8 mouse cellular contexts compared by ENCODE assay signal in the genomic region with DNA sequence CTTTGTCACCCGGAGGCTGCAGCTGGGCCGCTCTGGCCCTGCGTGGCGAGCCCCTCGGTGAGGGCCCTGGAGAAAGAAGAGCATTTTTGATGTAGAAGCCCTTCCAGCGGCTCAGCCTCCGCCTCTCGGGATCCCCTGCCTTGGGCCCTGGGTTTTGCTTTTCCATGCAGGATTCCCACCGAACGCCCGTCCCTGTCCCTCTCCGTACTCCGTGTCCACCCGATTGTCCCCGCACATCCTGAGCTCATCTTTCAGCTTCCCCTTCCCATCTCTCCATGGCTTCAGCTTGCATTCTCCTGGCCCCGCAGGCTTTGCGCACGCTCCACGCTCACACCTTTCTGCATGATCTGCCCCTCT. TPM values are rescaled to one million over a fixed set of nuclear protein-coding genes. Genes with fewer than 3 reads are reported as not detected.
A peak's percentile ranks its signal among the peaks of the same experiment; 100 is the strongest.
DNase-seq lines count a peak whose midpoint lies in the region; ATAC-seq and TF ChIP-seq lines count a peak whose summit lies in the region.

No protein-coding gene starts in this region.

- WGBS in lung, postnatal 0 days, result under 1% methylated on average over 19 of the region's 19 CpGs
- under 1% methylated on average over 19 of the region's 19 CpGs for WGBS in forebrain, embryonic 10.5 days
- 1% methylated on average over 19 of the region's 19 CpGs for WGBS in limb, embryonic 12.5 days
- 1% methylated on average over 19 of the region's 19 CpGs for WGBS in olfactory bulb, adult 2 months

- TF ChIP-seq EP300 in lung, postnatal 0 days (IDR thresholded peaks at IDR 0.05), result no peak

- H3K9me3 ChIP-seq in lung, postnatal 0 days (ENCODE audit: low read length), result no peaks in the 10 kb centered on the region
- H3K9me3 ChIP-seq in forebrain, embryonic 10.5 days, result no peaks in the 10 kb centered on the region
- 0 out of 2 replicates have a peak, but pooled peaks cover 3% of the 10 kb centered on the region for H3K9me3 ChIP-seq in limb, embryonic 12.5 days

- H3K27ac ChIP-seq in lung, postnatal 0 days (ENCODE audit: low read length), result no peak overlapping the region
- H3K27ac ChIP-seq in forebrain, embryonic 10.5 days, result peak overlapping the region; percentile 96
- peak overlapping the region; percentile 29; the same call in 1 of the 2 replicates for H3K27ac ChIP-seq in limb, embryonic 12.5 days
- H3K27ac ChIP-seq in olfactory bulb, adult 2 months (ENCODE audit: insufficient read depth, low read depth, low read length), result no peak overlapping the region

- peak overlapping the region; percentile 81 for H3K4me3 ChIP-seq in lung, postnatal 0 days (ENCODE audit: low read depth, low read length)
- H3K4me3 ChIP-seq in forebrain, embryonic 10.5 days, result peak overlapping the region; percentile 89
- peak overlapping the region; percentile 76 for H3K4me3 ChIP-seq in limb, embryonic 12.5 days (replicated peaks)
- H3K4me3 ChIP-seq in olfactory bulb, adult 2 months (ENCODE audit: insufficient read depth, low read depth, low read length), result peak overlapping the region; percentile 90

- peak overlapping the region; percentile 58 for H3K9ac ChIP-seq in lung, postnatal 0 days (replicated peaks; ENCODE audit: low read depth)
- peak overlapping the region; percentile 80 for H3K9ac ChIP-seq in limb, embryonic 12.5 days (replicated peaks)

- H3K4me1 ChIP-seq in lung, postnatal 0 days (ENCODE audit: insufficient read depth, low read depth, low read length), result peaks cover 8% of the 10 kb centered on the region; the same call in 1 of the 2 replicates
- H3K4me1 ChIP-seq in forebrain, embryonic 10.5 days, result peaks cover 34% of the 10 kb centered on the region
- H3K4me1 ChIP-seq in limb, embryonic 12.5 days (replicated peaks), result peaks cover 18% of the 10 kb centered on the region
- H3K4me1 ChIP-seq in olfactory bulb, adult 2 months (ENCODE audit: control insufficient read depth, insufficient read depth, low read length), result peaks cover 16% of the 10 kb centered on the region

- TF ChIP-seq CTCF in lung, postnatal 0 days (IDR thresholded peaks at IDR 0.05), result no peak
- TF ChIP-seq CTCF in olfactory bulb, adult 2 months (IDR thresholded peaks at IDR 0.05; ENCODE audit: insufficient read depth, low read depth, low read length), result no peak

- peak; percentile 8; the same call in 1 of the 2 replicates for ATAC-seq in lung, postnatal 0 days
- no peak; the same call in 1 of the 2 replicates for ATAC-seq in limb, embryonic 12.5 days (ENCODE audit: insufficient number of reproducible peaks, insufficient read depth, low FRiP score, low TSS enrichment, low read depth)

- no peak for TF ChIP-seq POLR2A in olfactory bulb, adult 2 months (IDR thresholded peaks at IDR 0.05; ENCODE audit: insufficient read depth, low read depth, low read length)

- H3K36me3 ChIP-seq in lung, postnatal 0 days (ENCODE audit: insufficient read depth, low read length), result no peaks in the 10 kb centered on the region
- H3K36me3 ChIP-seq in forebrain, embryonic 10.5 days (replicated peaks), result peaks cover 38% of the 10 kb centered on the region
- peaks cover 32% of the 10 kb centered on the region for H3K36me3 ChIP-seq in limb, embryonic 12.5 days

- peak; percentile 28 for DNase-seq in lung, postnatal 0 days (ENCODE audit: low spot score)
- DNase-seq in lung, postnatal 36 days, result no peak
- DNase-seq in forebrain, embryonic 10.5 days (ENCODE audit: extremely low spot score, low spot score), result no peak
- DNase-seq in urinary bladder, adult 18-20 months (ENCODE audit: low spot score in 2 of 2), result no peak
- DNase-seq in frontal cortex, postnatal 36 days (ENCODE audit: low spot score in 2 of 2), result no peak
- DNase-seq in right cerebral cortex, postnatal 25 days, result no peak

- no peaks in the 10 kb centered on the region for H3K27me3 ChIP-seq in lung, postnatal 0 days (replicated peaks; ENCODE audit: insufficient read depth, low read length)
- no peaks in the 10 kb centered on the region for H3K27me3 ChIP-seq in forebrain, embryonic 10.5 days (ENCODE audit: poor library complexity, severe bottlenecking)
- no peaks in the 10 kb centered on the region for H3K27me3 ChIP-seq in limb, embryonic 12.5 days

- H3K4me2 ChIP-seq in lung, postnatal 0 days (replicated peaks; ENCODE audit: low read depth, low read length), result peak overlapping the region; percentile 90
- peak overlapping the region; percentile 90 for H3K4me2 ChIP-seq in limb, embryonic 12.5 days

RNA-seq across cellular contexts. Expression of gene Letmd1, which starts 0.3 kb away (rescaled TPM):
- polyA plus RNA-seq in lung, postnatal 0 days (2015; fragmentation: Nextera tagmentation; extraction: Ambion mirVana), result 13.0 and 13.2 TPM in 2 replicates
- polyA plus RNA-seq in forebrain, embryonic 10.5 days (2016; fragmentation: Nextera tagmentation; extraction: Ambion mirVana), result 39.5 and 41.3 TPM in 2 replicates
- polyA plus RNA-seq in limb, embryonic 12.5 days (2016; fragmentation: Nextera tagmentation; extraction: Ambion mirVana), result 28.1 and 29.3 TPM in 2 replicates
- not detected in 2 replicates for polyA plus RNA-seq in olfactory bulb, adult 2 months (2012; ENCODE audit: insufficient read depth, insufficient read length, low replicate concordance, missing spikeins)

RNA-seq across cellular contexts. Expression of gene Csrnp2, which starts 26.1 kb away (rescaled TPM):
- 4.7 and 4.9 TPM in 2 replicates for polyA plus RNA-seq in lung, postnatal 0 days (2015; fragmentation: Nextera tagmentation; extraction: Ambion mirVana)
- 17.0 and 17.2 TPM in 2 replicates for polyA plus RNA-seq in forebrain, embryonic 10.5 days (2016; fragmentation: Nextera tagmentation; extraction: Ambion mirVana)
- 34.1 and 34.4 TPM in 2 replicates for polyA plus RNA-seq in limb, embryonic 12.5 days (2016; fragmentation: Nextera tagmentation; extraction: Ambion mirVana)
- not detected in 2 replicates for polyA plus RNA-seq in olfactory bulb, adult 2 months (2012; ENCODE audit: insufficient read depth, insufficient read length, low replicate concordance, missing spikeins)

RNA-seq across cellular contexts. Expression of gene Slc11a2, which starts 44.3 kb away (rescaled TPM):
- 16.1 and 19.2 TPM in 2 replicates for polyA plus RNA-seq in lung, postnatal 0 days (2015; fragmentation: Nextera tagmentation; extraction: Ambion mirVana)
- 29.2 and 29.4 TPM in 2 replicates for polyA plus RNA-seq in forebrain, embryonic 10.5 days (2016; fragmentation: Nextera tagmentation; extraction: Ambion mirVana)
- polyA plus RNA-seq in limb, embryonic 12.5 days (2016; fragmentation: Nextera tagmentation; extraction: Ambion mirVana), result 22.8 and 25.6 TPM in 2 replicates
- polyA plus RNA-seq in olfactory bulb, adult 2 months (2012; ENCODE audit: insufficient read depth, insufficient read length, low replicate concordance, missing spikeins), result not detected in 2 replicates

RNA-seq across cellular contexts. Expression of gene Gm5475, which starts 47.2 kb away (rescaled TPM):
- polyA plus RNA-seq in lung, postnatal 0 days (2015; fragmentation: Nextera tagmentation; extraction: Ambion mirVana), result 0.11 and 0.12 TPM in 2 replicates
- polyA plus RNA-seq in forebrain, embryonic 10.5 days (2016; fragmentation: Nextera tagmentation; extraction: Ambion mirVana), result 0.05 TPM in 1 of 2 replicates, not detected in the other
- 0.12 and 0.13 TPM in 2 replicates for polyA plus RNA-seq in limb, embryonic 12.5 days (2016; fragmentation: Nextera tagmentation; extraction: Ambion mirVana)
- polyA plus RNA-seq in olfactory bulb, adult 2 months (2012; ENCODE audit: insufficient read depth, insufficient read length, low replicate concordance, missing spikeins), result not detected in 2 replicates

Comparison
In these comparisons a context has a peak if more than half of its experiments do, and no peak if none do; other contexts are left out.
1. H3K27ac ChIP-seq: peak in forebrain, embryonic 10.5 days (single experiment) and limb, embryonic 12.5 days (single experiment); none in lung, postnatal 0 days (single experiment) and olfactory bulb, adult 2 months (single experiment).
2. Peak in every context shown above with its lines, with median percentiles within 50 percentile points of each other: H3K4me3 ChIP-seq.